Mouse (Mus musculus): ENCODE results near the gene Babam2. TPM values are rescaled to one million over a fixed set of nuclear protein-coding genes. Genes with fewer than 3 reads are reported as not detected.
A peak's percentile ranks its signal among the peaks of the same experiment; 100 is the strongest.

Gene Babam2
- total and polyA plus RNA-seq, 2 experiments from 2014 or later: 39.1 to 51.3 TPM

DNA sequence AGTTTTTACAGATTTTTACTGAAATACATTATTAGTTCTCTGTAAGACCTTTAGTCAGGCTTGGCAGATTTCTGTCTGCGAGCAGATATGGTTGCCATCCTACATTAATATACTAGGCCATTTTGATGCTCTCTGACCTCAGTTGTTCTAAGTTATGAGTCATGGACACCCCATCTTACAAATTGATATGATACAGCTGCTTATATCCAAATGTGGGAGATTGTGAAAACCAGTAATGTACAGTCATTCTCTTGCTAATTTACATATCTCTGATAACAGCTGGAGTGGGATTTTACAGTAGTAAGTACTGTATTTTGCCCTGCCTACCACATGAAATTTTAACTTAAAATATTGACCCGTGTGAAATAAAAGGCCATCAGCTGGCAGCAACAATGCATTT lies 204.7 kb downstream of the Babam2 start:
- H3K4me1 ChIP-seq (ENCODE audit: control insufficient read depth, insufficient read depth): no peaks in the 10 kb centered on the region
- H3K27me3 ChIP-seq (ENCODE audit: control insufficient read depth, insufficient read depth, low read length): no peaks in the 10 kb centered on the region
- whole genome bisulfite sequencing: 76% methylated on average over 2 of the region's 2 CpGs
- TF ChIP-seq EP300 (IDR thresholded peaks at IDR 0.05; ENCODE audit: low read depth) (no peak), CTCF (IDR thresholded peaks at IDR 0.05; ENCODE audit: low read depth) (no peak)
- no peak overlapping the region for H3K27ac ChIP-seq (ENCODE audit: low read depth)
- no peaks in the 10 kb centered on the region for H3K36me3 ChIP-seq (replicated peaks; ENCODE audit: control insufficient read depth, insufficient read depth, low read length)
- H3K9me3 ChIP-seq (replicated peaks; ENCODE audit: control insufficient read depth, low read length): no peaks in the 10 kb centered on the region
- H3K9ac ChIP-seq (replicated peaks; ENCODE audit: low read depth, low read length): no peak overlapping the region
- H3K4me3 ChIP-seq (ENCODE audit: low read depth, low read length): no peak overlapping the region
- ATAC-seq (ENCODE audit: insufficient read depth, low read depth) (no peak), DNase-seq (ENCODE audit: low spot score) (no peak)
- H3K4me2 ChIP-seq (ENCODE audit: low read depth, low read length): no peak overlapping the region

DNA sequence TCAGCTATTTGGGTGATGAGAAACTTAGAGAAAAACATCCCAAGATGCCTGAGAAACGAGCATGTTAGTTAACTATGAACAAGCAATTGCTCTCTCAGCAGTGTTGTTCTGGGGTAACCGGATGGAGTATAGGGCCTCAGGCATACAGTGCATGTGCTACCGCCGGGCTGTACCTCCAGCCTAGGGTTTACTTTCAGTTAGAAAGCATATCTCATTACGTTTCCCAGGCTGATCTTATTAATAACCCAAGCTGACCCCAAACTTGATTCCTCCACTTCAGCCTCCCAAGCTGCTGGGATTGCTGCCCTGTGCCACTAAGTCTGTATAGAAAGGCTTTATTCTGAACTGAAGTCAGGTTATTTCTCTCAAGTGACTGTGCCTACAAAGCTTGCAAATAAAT lies 205.4 kb downstream of the Babam2 start:
- no peaks in the 10 kb centered on the region for H3K27me3 ChIP-seq (ENCODE audit: control insufficient read depth, insufficient read depth, low read length)
- H3K4me1 ChIP-seq (ENCODE audit: control insufficient read depth, insufficient read depth): no peaks in the 10 kb centered on the region
- H3K9ac ChIP-seq (replicated peaks; ENCODE audit: low read depth, low read length): no peak overlapping the region
- no peak overlapping the region for H3K4me2 ChIP-seq (ENCODE audit: low read depth, low read length)
- ATAC-seq (ENCODE audit: insufficient read depth, low read depth) (no peak), DNase-seq (ENCODE audit: low spot score) (no peak)
- H3K9me3 ChIP-seq (replicated peaks; ENCODE audit: control insufficient read depth, low read length): no peaks in the 10 kb centered on the region
- H3K27ac ChIP-seq (ENCODE audit: low read depth): no peak overlapping the region
- H3K4me3 ChIP-seq (ENCODE audit: low read depth, low read length): no peak overlapping the region
- WGBS: 81% methylated on average over 5 of the region's 5 CpGs
- no peak for TF ChIP-seq EP300 (IDR thresholded peaks at IDR 0.05; ENCODE audit: low read depth)
- H3K36me3 ChIP-seq (replicated peaks; ENCODE audit: control insufficient read depth, insufficient read depth, low read length): no peaks in the 10 kb centered on the region

DNA sequence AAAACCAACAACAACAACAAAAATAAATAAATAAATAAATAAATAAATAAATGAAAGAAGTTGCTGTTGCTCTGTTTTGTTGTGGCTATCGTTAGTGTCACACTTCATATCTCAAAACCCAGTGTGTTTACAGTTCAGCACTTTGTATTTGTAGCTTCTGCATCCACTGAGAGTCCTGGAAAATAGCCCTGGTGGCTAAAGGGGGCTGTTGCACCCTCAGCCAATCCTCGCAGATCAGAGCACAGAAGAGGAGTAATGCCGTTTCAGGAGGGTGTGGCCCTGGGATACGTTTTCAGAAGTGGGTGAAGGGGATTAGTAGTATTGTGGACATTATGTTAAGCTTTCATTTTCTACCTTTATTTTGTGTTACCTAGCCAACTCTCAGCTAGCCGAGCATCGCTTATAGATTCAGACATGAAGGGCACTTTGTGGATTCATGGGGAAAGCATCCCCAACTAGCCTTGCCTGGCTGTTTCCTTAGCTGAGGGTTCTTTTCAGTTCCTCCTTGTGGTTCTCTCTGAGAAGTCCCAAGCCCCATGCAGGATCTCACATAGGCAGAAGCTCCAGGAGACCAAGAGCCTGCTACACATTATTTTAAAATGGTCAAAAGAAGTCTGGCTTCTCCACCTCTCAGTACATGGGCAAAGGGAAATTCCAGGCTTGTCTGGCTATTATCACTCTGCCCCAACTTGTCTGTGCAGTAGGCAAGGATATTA lies 207.6 kb downstream of the Babam2 start:
- WGBS: 74% methylated on average over 6 of the region's 6 CpGs
- DNase-seq (ENCODE audit: low spot score) (no peak), ATAC-seq (ENCODE audit: insufficient read depth, low read depth) (no peak)
- H3K36me3 ChIP-seq (replicated peaks; ENCODE audit: control insufficient read depth, insufficient read depth, low read length): no peaks in the 10 kb centered on the region
- H3K4me3 ChIP-seq (ENCODE audit: low read depth, low read length): no peak overlapping the region
- no peaks in the 10 kb centered on the region for H3K4me1 ChIP-seq (ENCODE audit: control insufficient read depth, insufficient read depth)
- no peak overlapping the region for H3K4me2 ChIP-seq (ENCODE audit: low read depth, low read length)
- no peaks in the 10 kb centered on the region for H3K9me3 ChIP-seq (replicated peaks; ENCODE audit: control insufficient read depth, low read length)
- no peak overlapping the region for H3K9ac ChIP-seq (replicated peaks; ENCODE audit: low read depth, low read length)
- H3K27ac ChIP-seq (ENCODE audit: low read depth): no peak overlapping the region
- no peaks in the 10 kb centered on the region for H3K27me3 ChIP-seq (ENCODE audit: control insufficient read depth, insufficient read depth, low read length)
- TF ChIP-seq CTCF (IDR thresholded peaks at IDR 0.05; ENCODE audit: low read depth): 0 out of 2 replicates have a peak, but pooled peaks have one; percentile 6
- TF ChIP-seq EP300 (IDR thresholded peaks at IDR 0.05; ENCODE audit: low read depth): no peak

DNA sequence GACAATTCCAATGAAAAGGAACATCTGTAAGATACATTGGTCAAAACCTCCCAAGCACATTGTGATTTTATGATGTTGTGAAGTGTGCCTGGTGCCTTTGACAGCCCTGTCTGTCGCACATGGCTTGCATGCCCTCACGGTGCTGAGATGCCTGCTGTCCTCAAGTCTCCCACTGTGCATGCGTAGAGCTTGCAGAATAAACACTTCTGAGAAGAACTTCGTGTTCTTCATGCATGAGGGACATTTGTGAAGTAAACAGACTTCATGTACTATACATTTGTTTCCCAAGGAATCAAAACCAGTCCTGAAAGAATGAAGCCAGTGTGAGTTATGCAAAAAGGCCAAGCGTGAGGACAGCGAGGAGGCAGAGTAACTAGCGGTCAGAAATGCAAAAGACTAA lies 208.3 kb downstream of the Babam2 start:
- H3K9me3 ChIP-seq (replicated peaks; ENCODE audit: control insufficient read depth, low read length): no peaks in the 10 kb centered on the region
- TF ChIP-seq CTCF (IDR thresholded peaks at IDR 0.05; ENCODE audit: low read depth): no peak
- no peak for TF ChIP-seq EP300 (IDR thresholded peaks at IDR 0.05; ENCODE audit: low read depth)
- H3K36me3 ChIP-seq (replicated peaks; ENCODE audit: control insufficient read depth, insufficient read depth, low read length): no peaks in the 10 kb centered on the region
- no peaks in the 10 kb centered on the region for H3K4me1 ChIP-seq (ENCODE audit: control insufficient read depth, insufficient read depth)
- no peak overlapping the region for H3K9ac ChIP-seq (replicated peaks; ENCODE audit: low read depth, low read length)
- no peak overlapping the region for H3K4me2 ChIP-seq (ENCODE audit: low read depth, low read length)
- ATAC-seq (ENCODE audit: insufficient read depth, low read depth): no peak
- DNase-seq (ENCODE audit: low spot score): no peak
- H3K27ac ChIP-seq (ENCODE audit: low read depth): no peak overlapping the region
- 67% methylated on average over 7 of the region's 7 CpGs for WGBS
- H3K4me3 ChIP-seq (ENCODE audit: low read depth, low read length): no peak overlapping the region
- no peaks in the 10 kb centered on the region for H3K27me3 ChIP-seq (ENCODE audit: control insufficient read depth, insufficient read depth, low read length)

DNA sequence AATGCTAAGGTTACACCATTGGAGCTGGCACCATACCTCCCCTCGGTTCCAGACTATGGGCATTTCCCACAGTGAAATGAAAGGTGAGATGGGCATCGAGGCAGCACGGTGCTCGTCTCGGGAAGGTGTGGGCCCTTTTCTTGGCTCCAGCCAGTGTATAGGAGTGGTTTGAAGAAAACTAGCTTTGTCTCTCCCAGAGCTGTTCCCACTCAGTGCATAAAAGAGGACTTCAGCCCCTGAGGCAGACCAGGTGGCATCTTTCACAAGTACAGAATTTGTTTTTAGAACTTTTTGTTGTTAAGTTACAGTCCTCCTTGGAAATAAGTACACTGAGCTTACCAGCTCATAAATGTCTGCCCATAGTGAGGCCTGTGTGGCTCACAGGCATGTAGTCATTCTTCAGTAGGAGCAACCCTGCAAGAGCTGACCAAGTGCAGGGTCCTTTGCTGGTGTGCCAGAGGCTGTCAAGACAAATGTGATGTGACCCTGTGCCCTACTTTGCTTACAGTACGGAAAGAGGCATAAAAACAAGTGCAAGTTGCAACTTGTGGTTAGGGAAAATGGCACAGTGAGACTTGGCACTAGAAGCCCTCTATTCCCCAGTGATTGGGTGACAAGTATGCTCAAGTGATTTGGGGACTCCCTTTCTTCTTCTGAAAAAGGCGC lies 208.9 kb downstream of the Babam2 start:
- no peaks in the 10 kb centered on the region for H3K36me3 ChIP-seq (replicated peaks; ENCODE audit: control insufficient read depth, insufficient read depth, low read length)
- WGBS: 85% methylated on average over 7 of the region's 7 CpGs
- no peak overlapping the region for H3K4me3 ChIP-seq (ENCODE audit: low read depth, low read length)
- no peak for TF ChIP-seq EP300 (IDR thresholded peaks at IDR 0.05; ENCODE audit: low read depth)
- TF ChIP-seq CTCF (IDR thresholded peaks at IDR 0.05; ENCODE audit: low read depth): no peak
- no peak for DNase-seq (ENCODE audit: low spot score)
- no peak overlapping the region for H3K27ac ChIP-seq (ENCODE audit: low read depth)
- H3K4me2 ChIP-seq (ENCODE audit: low read depth, low read length): no peak overlapping the region
- H3K9ac ChIP-seq (replicated peaks; ENCODE audit: low read depth, low read length): no peak overlapping the region
- no peak for ATAC-seq (ENCODE audit: insufficient read depth, low read depth)
- no peaks in the 10 kb centered on the region for H3K27me3 ChIP-seq (ENCODE audit: control insufficient read depth, insufficient read depth, low read length)
- no peaks in the 10 kb centered on the region for H3K4me1 ChIP-seq (ENCODE audit: control insufficient read depth, insufficient read depth)
- H3K9me3 ChIP-seq (replicated peaks; ENCODE audit: control insufficient read depth, low read length): no peaks in the 10 kb centered on the region
